Mouse (Mus musculus): ENCODE measurements around the gene Ncapd2. TPM values are rescaled to one million over a fixed set of nuclear protein-coding genes. Genes with fewer than 3 reads are reported as not detected.
A peak's percentile ranks its signal among the peaks of the same experiment; 100 is the strongest.

Gene Ncapd2
- polyA plus RNA-seq, 2 experiments, result 66.8 to 148 TPM

GRCm38 (mm10) chr6:125166861-125167650, 24.4 kb downstream of the Ncapd2 start:
- peaks cover 59% of the 10 kb centered on the region for H3K36me3 ChIP-seq (replicated peaks; ENCODE audit: control insufficient read depth, insufficient read depth, low read depth)

DNA sequence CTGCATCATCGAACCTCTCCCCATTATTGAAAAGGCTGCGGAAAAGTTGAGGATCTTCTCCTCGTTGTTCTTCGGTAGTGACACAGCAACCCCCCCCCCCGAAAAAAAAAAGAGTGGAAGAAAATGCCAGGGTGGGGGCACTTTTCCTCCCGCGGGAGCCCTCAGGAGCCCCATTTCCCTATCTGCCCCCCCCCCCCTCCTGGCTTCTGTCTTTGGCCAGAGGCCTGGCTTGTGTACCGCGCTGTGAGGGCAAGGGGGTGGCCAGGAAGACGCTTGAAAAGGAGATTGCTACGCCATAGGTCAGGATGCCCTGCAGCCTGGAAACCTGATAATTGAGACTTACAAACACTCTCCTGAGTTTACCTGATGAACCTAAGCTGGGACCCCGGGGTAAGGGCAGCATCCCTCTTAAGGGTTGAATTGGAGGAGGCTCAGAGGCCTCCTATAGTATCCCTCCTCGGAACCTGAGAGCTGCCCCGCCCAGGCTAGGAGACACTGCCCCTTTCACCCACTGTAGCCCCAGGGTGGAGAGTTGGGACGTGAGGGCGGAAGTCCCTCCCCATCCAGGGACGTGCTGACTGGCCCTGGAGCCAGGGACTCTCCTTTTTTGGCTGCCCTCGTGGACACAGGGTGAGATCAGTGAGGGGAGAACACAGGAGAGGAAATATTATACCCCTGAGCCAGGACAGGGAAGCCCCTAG, 25.3 kb downstream of the Ncapd2 start, which contains the start of gene Gapdh:
Gapdh (minus strand) TSS at position 417 of the 701 bp plus-strand sequence.
- H3K9ac ChIP-seq (replicated peaks), result peak within 1 kb of the TSS; percentile 91
- peak within 1 kb of the TSS; percentile 83 for H3K27ac ChIP-seq
- peaks cover 16 to 32% of the 10 kb centered on the region in 2 experiments for H3K4me1 ChIP-seq (replicated peaks; ENCODE audit: control insufficient read depth in 2 of 2, insufficient read depth in 2 of 2, low read length in 1 of 2)
- WGBS (ENCODE audit: insufficient replicate concordance), result under 1% methylated on average over 18 of the region's 18 CpGs
- ATAC-seq (ENCODE audit: insufficient read depth) (peak; percentile 46), DNase-seq (ENCODE audit: low read depth in 3 of 3, low spot score in 3 of 3) (no peak)
- peak within 1 kb of the TSS; percentile 79 to 93 for H3K4me3 ChIP-seq (ENCODE audit: insufficient read depth in 1 of 2, low read depth in 2 of 2, low read length in 2 of 2)
- H3K9me3 ChIP-seq (ENCODE audit: control insufficient read depth, low read length), result no peaks in the 10 kb centered on the region
- TF ChIP-seq CTCF (IDR thresholded peaks at IDR 0.05; ENCODE audit: low read depth), result no peak
- no peak for TF ChIP-seq EP300 (IDR thresholded peaks at IDR 0.05; ENCODE audit: low read depth)
- no peaks in the 10 kb centered on the region for H3K27me3 ChIP-seq (ENCODE audit: control insufficient read depth, insufficient read depth, low read length)
- peak within 1 kb of the TSS; percentile 93 for H3K4me2 ChIP-seq (ENCODE audit: low read depth)
- H3K36me3 ChIP-seq (replicated peaks; ENCODE audit: control insufficient read depth, insufficient read depth, low read depth), result peaks cover 51% of the 10 kb centered on the region

More at GRCm38 (mm10) chr6:125166861-125167650, 24.4 kb downstream of the Ncapd2 start:
- H3K4me3 ChIP-seq (ENCODE audit: insufficient read depth in 1 of 2, low read depth in 2 of 2, low read length in 2 of 2), result peak overlapping the region; percentile 55 to 93; a peak in 3 of 4 replicates
- peaks cover 16 to 27% of the 10 kb centered on the region in 2 experiments for H3K4me1 ChIP-seq (replicated peaks; ENCODE audit: control insufficient read depth in 2 of 2, insufficient read depth in 2 of 2, low read length in 1 of 2)
- peak overlapping the region; percentile 93 for H3K4me2 ChIP-seq (ENCODE audit: low read depth)
- H3K27me3 ChIP-seq (ENCODE audit: control insufficient read depth, insufficient read depth, low read length), result no peaks in the 10 kb centered on the region
- peak overlapping the region; percentile 57 for H3K9ac ChIP-seq (replicated peaks)
- peak overlapping the region; percentile 74 for H3K27ac ChIP-seq
- peak; percentile 9; the same call in 1 of the 2 replicates for ATAC-seq (ENCODE audit: insufficient read depth)
- TF ChIP-seq CTCF (IDR thresholded peaks at IDR 0.05; ENCODE audit: low read depth) (no peak), EP300 (IDR thresholded peaks at IDR 0.05; ENCODE audit: low read depth) (no peak)
- no peaks in the 10 kb centered on the region for H3K9me3 ChIP-seq (ENCODE audit: control insufficient read depth, low read length)
- no peak for DNase-seq (ENCODE audit: low read depth in 3 of 3, low spot score in 3 of 3)
- WGBS (ENCODE audit: insufficient replicate concordance), result 14% methylated on average over 10 of the region's 10 CpGs

DNA sequence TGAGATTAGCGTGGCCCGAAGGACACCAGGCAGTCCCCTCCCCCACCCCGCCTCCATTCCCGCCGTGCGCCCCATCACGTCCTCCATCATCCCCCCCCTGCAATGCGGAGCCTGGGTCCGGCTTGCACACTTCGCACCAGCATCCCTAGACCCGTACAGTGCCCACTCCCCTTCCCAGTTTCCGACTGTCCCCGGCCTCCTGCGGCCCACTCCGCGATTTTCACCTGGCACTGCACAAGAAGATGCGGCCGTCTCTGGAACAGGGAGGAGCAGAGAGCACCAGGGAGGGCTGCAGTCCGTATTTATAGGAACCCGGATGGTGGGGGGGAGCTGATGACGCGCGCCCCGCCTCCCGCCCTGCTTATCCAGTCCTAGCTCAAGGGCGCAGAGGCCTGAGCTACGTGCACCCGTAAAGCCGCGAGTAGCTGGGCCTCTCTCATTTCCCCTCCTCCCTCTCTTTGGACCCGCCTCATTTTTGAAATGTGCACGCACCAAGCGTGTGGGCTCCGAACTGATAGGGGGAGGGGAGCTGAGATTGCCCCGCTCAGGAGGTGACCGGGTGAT, 26.1 kb downstream of the Ncapd2 start:
- TF ChIP-seq EP300 (IDR thresholded peaks at IDR 0.05; ENCODE audit: low read depth) (no peak), CTCF (IDR thresholded peaks at IDR 0.05; ENCODE audit: low read depth) (0 out of 2 replicates have a peak, but pooled peaks have one; percentile 6)
- Histone ChIP-seq H3K27me3 (ENCODE audit: control insufficient read depth, insufficient read depth, low read length) (no peaks in the 10 kb centered on the region), H3K9ac (replicated peaks) (peak overlapping the region; percentile 91), H3K9me3 (ENCODE audit: control insufficient read depth, low read length) (no peaks in the 10 kb centered on the region), H3K27ac (peak overlapping the region; percentile 83), H3K4me1 (replicated peaks; ENCODE audit: control insufficient read depth in 2 of 2, insufficient read depth in 2 of 2, low read length in 1 of 2) (peaks cover 22 to 38% of the 10 kb centered on the region in 2 experiments), H3K36me3 (replicated peaks; ENCODE audit: control insufficient read depth, insufficient read depth, low read depth) (peaks cover 44% of the 10 kb centered on the region), H3K4me3 (ENCODE audit: insufficient read depth in 1 of 2, low read depth in 2 of 2, low read length in 2 of 2) (peak overlapping the region; percentile 79 to 93), H3K4me2 (ENCODE audit: low read depth) (peak overlapping the region; percentile 93)
- DNase-seq (ENCODE audit: low read depth in 3 of 3, low spot score in 3 of 3) (peak; percentile 90 to 94 (median 91)), ATAC-seq (ENCODE audit: insufficient read depth) (peak; percentile 83)
- under 1% methylated on average over 36 of the region's 36 CpGs for WGBS (ENCODE audit: insufficient replicate concordance)

DNA sequence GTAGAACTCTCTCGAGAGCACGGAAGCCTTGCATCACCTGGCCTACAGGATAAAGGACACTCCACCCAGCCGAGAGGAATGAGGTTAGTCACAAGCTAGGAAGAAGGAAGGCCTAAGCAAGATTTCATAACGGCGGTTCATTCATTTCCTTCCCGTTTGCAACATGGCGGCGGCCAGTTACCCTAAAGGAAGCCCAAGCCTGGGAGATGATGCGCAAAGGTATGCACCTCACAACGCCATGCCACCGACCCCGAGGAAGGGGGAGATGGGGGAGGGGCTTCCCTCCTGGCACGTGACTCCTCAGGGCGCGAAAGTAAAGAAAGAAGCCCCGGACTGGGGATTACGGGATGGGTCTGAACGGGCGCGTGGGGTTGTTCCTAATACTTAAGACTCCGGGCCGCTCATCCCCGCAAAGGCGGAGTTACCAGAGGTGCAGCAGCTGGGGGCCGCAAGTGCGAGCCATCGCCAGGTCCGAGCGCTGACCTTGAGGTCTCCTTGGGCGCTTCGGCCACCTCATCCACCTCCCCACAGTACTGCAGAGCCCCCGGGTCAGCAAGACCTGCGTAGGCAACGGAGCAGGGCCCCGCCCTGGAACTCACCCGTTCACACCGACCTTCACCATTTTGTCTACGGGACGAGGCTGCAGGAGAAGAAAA, 26.7 kb downstream of the Ncapd2 start:
- Histone ChIP-seq H3K9me3 (ENCODE audit: control insufficient read depth, low read length) (no peaks in the 10 kb centered on the region), H3K4me3 (ENCODE audit: insufficient read depth in 1 of 2, low read depth in 2 of 2, low read length in 2 of 2) (peak overlapping the region; percentile 79 to 93), H3K4me2 (ENCODE audit: low read depth) (peak overlapping the region; percentile 93), H3K9ac (replicated peaks) (peak overlapping the region; percentile 91), H3K36me3 (replicated peaks; ENCODE audit: control insufficient read depth, insufficient read depth, low read depth) (peaks cover 39% of the 10 kb centered on the region), H3K4me1 (replicated peaks; ENCODE audit: control insufficient read depth in 2 of 2, insufficient read depth in 2 of 2, low read length in 1 of 2) (peaks cover 22 to 39% of the 10 kb centered on the region in 2 experiments), H3K27ac (peak overlapping the region; percentile 83), H3K27me3 (ENCODE audit: control insufficient read depth, insufficient read depth, low read length) (no peaks in the 10 kb centered on the region)
- TF ChIP-seq EP300 (IDR thresholded peaks at IDR 0.05; ENCODE audit: low read depth), result no peak
- TF ChIP-seq CTCF (IDR thresholded peaks at IDR 0.05; ENCODE audit: low read depth), result no peak
- DNase-seq (ENCODE audit: low read depth in 3 of 3, low spot score in 3 of 3), result no peak
- WGBS (ENCODE audit: insufficient replicate concordance), result under 1% methylated on average over 39 of the region's 39 CpGs
- ATAC-seq (ENCODE audit: insufficient read depth), result peak; percentile 39

Measured in liver, embryonic 14.5 days (tissue).